ENCODE assay signal across 8 mouse cellular contexts in genomic region chr1:180568761-180569452, GRCm38 (mm10). TPM values are rescaled to one million over a fixed set of nuclear protein-coding genes. Genes with fewer than 3 reads are reported as not detected.
DNase-seq lines count a peak whose midpoint lies in the region; ATAC-seq lines count a peak whose summit lies in the region.

Gene Parp1, plus strand, starts transcription at chr1:180568924.

- peak; percentile 96 to 99 for DNase-seq in adrenal gland, adult (ENCODE audit: inconsistent age in 2 of 2, low spot score in 1 of 2)
- peak; percentile 97 for DNase-seq in embryo, embryonic 10.5 days (ENCODE audit: low spot score)
- DNase-seq in gastrocnemius, postnatal 25 days: peak; percentile 96
- DNase-seq in intestine, embryonic 14.5 days (ENCODE audit: low spot score): peak; percentile 99
- DNase-seq in left cerebral cortex, postnatal 14 days (ENCODE audit: low spot score in 2 of 2): peak; percentile 95 to 97
- DNase-seq in mesoderm, embryonic 11.5 days (ENCODE audit: low read depth, low spot score): peak; percentile 96
- DNase-seq in right cerebral cortex, postnatal 36 days (ENCODE audit: low spot score in 2 of 2): peak; percentile 93 to 94
- peak; percentile 97 for DNase-seq in yolk sac, embryonic 10.5 days (ENCODE audit: low spot score)

- intact Hi-C loops in left cerebral cortex, postnatal 14 days (cut with DNase I): loop anchor here (5.0 kb wide), 1 partner anchor 107 kb away; no protein-coding TSS in a partner anchor

- WGBS in intestine, embryonic 14.5 days: under 1% methylated on average over 67 of the region's 67 CpGs

- H3K9me3 ChIP-seq in intestine, embryonic 14.5 days (ENCODE audit: control insufficient read depth, low read length): no peaks in the 10 kb centered on the region

- H3K27ac ChIP-seq in intestine, embryonic 14.5 days (ENCODE audit: low read depth): peak within 1 kb of the TSS; percentile 94

- peaks cover 9% of the 10 kb centered on the region for H3K36me3 ChIP-seq in intestine, embryonic 14.5 days (ENCODE audit: control insufficient read depth, insufficient read depth, low read length)

- H3K4me1 ChIP-seq in intestine, embryonic 14.5 days (replicated peaks; ENCODE audit: control insufficient read depth, insufficient read depth, low read length): peaks cover 20% of the 10 kb centered on the region

- H3K4me3 ChIP-seq in intestine, embryonic 14.5 days (ENCODE audit: low read depth, low read length): peak within 1 kb of the TSS; percentile 83

- peak within 1 kb of the TSS; percentile 74 for H3K4me2 ChIP-seq in intestine, embryonic 14.5 days (ENCODE audit: low read length)

- peak within 1 kb of the TSS; percentile 83 for H3K9ac ChIP-seq in intestine, embryonic 14.5 days (ENCODE audit: low read length)

- ATAC-seq in intestine, embryonic 14.5 days (replicated peaks; ENCODE audit: low FRiP score, low TSS enrichment, low read depth): peak; percentile 97

- H3K27me3 ChIP-seq in intestine, embryonic 14.5 days (replicated peaks; ENCODE audit: control insufficient read depth, insufficient read depth, low read length): no peaks in the 10 kb centered on the region

RNA-seq across cellular contexts. Expression of gene Parp1, which starts in this region (rescaled TPM):
- total RNA-seq in gastrocnemius, postnatal 25 days (2021): 10 to 100 TPM; 50.8 to 52.7 TPM
- 139 and 145 TPM in 2 replicates for polyA plus RNA-seq in intestine, embryonic 14.5 days (2014; fragmentation: Nextera tagmentation; extraction: Ambion mirVana)
- total RNA-seq in left cerebral cortex, postnatal 14 days (2021): 100 to 1,000 TPM; 102 to 109 TPM

Comparison
In these comparisons a context has a peak if more than half of its experiments do, and no peak if none do; other contexts are left out.
1. Peak in every context shown above with its lines: DNase-seq, ATAC-seq, H3K4me3 ChIP-seq and H3K27ac ChIP-seq.